9 mouse cellular contexts compared by ENCODE assay signal in genomic region chr11:85840803-85841145, GRCm38 (mm10). TPM values are rescaled to one million over a fixed set of nuclear protein-coding genes. Genes with fewer than 3 reads are reported as not detected.
A peak's percentile ranks its signal among the peaks of the same experiment; 100 is the strongest.
DNase-seq lines count a peak whose midpoint lies in the region; ATAC-seq lines count a peak whose summit lies in the region.
"Had no signal": no experiment of that assay in that cellular context is flagged by ENCODE, and none has a peak within 500 bp of the region (broad histone marks: within the 10 kb centered on the region; RNA-seq: fewer than 3 reads in every experiment).

No protein-coding gene starts in this region.

- H3K9ac ChIP-seq in kidney, embryonic 16.5 days (replicated peaks; ENCODE audit: low read length) = peak overlapping the region; percentile 94
- H3K9ac ChIP-seq in embryonic facial prominence, embryonic 12.5 days = peak overlapping the region; percentile 99
- H3K9ac ChIP-seq in hindbrain, embryonic 14.5 days = peak overlapping the region; percentile 12; the same call in 1 of the 2 replicates
- H3K9ac ChIP-seq in midbrain, embryonic 13.5 days (replicated peaks) = no peak overlapping the region

- H3K4me3 ChIP-seq in kidney, embryonic 16.5 days (ENCODE audit: low read length) = peak overlapping the region; percentile 74
- H3K4me3 ChIP-seq in embryonic facial prominence, embryonic 12.5 days = peak overlapping the region; percentile 54
- peak overlapping the region; percentile 18 for H3K4me3 ChIP-seq in hindbrain, embryonic 14.5 days (replicated peaks; ENCODE audit: low read length)
- H3K4me3 ChIP-seq in midbrain, embryonic 13.5 days (replicated peaks) = peak overlapping the region; percentile 7; the same call in 1 of the 2 replicates

- DNase-seq in kidney, adult 18-20 months = no peak
- no peak for DNase-seq in hindbrain, embryonic 14.5 days (ENCODE audit: low spot score)
- no peak for DNase-seq in T-cell, adult 2 months (ENCODE audit: low spot score)
- no peak for DNase-seq in cerebellum, adult 9-10 months

- H3K36me3 ChIP-seq in kidney, embryonic 16.5 days (ENCODE audit: insufficient read depth, low read length) = peaks cover 6% of the 10 kb centered on the region; the same call in 1 of the 2 replicates
- H3K36me3 ChIP-seq in embryonic facial prominence, embryonic 12.5 days = peaks cover 23% of the 10 kb centered on the region
- H3K36me3 ChIP-seq in hindbrain, embryonic 14.5 days (replicated peaks; ENCODE audit: control insufficient read depth, insufficient read depth) = no peaks in the 10 kb centered on the region
- no peaks in the 10 kb centered on the region for H3K36me3 ChIP-seq in midbrain, embryonic 13.5 days

- H3K4me1 ChIP-seq in kidney, embryonic 16.5 days (ENCODE audit: insufficient read depth, low read length) = peaks cover 53% of the 10 kb centered on the region
- peaks cover 34% of the 10 kb centered on the region for H3K4me1 ChIP-seq in embryonic facial prominence, embryonic 12.5 days
- peaks cover 19% of the 10 kb centered on the region for H3K4me1 ChIP-seq in hindbrain, embryonic 14.5 days (replicated peaks; ENCODE audit: control insufficient read depth, insufficient read depth, low read length)
- peaks cover 44% of the 10 kb centered on the region for H3K4me1 ChIP-seq in midbrain, embryonic 13.5 days (replicated peaks)

- H3K9me3 ChIP-seq in kidney, embryonic 16.5 days (ENCODE audit: low read length) = no peaks in the 10 kb centered on the region
- no peaks in the 10 kb centered on the region for H3K9me3 ChIP-seq in embryonic facial prominence, embryonic 12.5 days
- H3K9me3 ChIP-seq in hindbrain, embryonic 14.5 days (ENCODE audit: control insufficient read depth, low read length) = no peaks in the 10 kb centered on the region
- H3K9me3 ChIP-seq in midbrain, embryonic 13.5 days = no peaks in the 10 kb centered on the region

- H3K4me2 ChIP-seq in kidney, embryonic 16.5 days (replicated peaks; ENCODE audit: low read depth, low read length) = peak overlapping the region; percentile 79
- H3K4me2 ChIP-seq in embryonic facial prominence, embryonic 12.5 days (replicated peaks) = peak overlapping the region; percentile 72
- peak overlapping the region; percentile 49 for H3K4me2 ChIP-seq in hindbrain, embryonic 14.5 days (replicated peaks)
- H3K4me2 ChIP-seq in midbrain, embryonic 13.5 days (replicated peaks) = peak overlapping the region; percentile 32

- peak overlapping the region; percentile 94 for H3K27ac ChIP-seq in kidney, embryonic 16.5 days (ENCODE audit: low read length)
- peak overlapping the region; percentile 98 for H3K27ac ChIP-seq in embryonic facial prominence, embryonic 12.5 days
- no peak overlapping the region for H3K27ac ChIP-seq in hindbrain, embryonic 14.5 days
- H3K27ac ChIP-seq in midbrain, embryonic 13.5 days = no peak overlapping the region

- 12% methylated on average over 21 of the region's 21 CpGs for WGBS in kidney, embryonic 16.5 days
- 3% methylated on average over 21 of the region's 21 CpGs for WGBS in embryonic facial prominence, embryonic 12.5 days
- WGBS in hindbrain, embryonic 14.5 days = 3% methylated on average over 21 of the region's 21 CpGs
- WGBS in midbrain, embryonic 13.5 days = under 1% methylated on average over 21 of the region's 21 CpGs

- ATAC-seq in kidney, embryonic 16.5 days (ENCODE audit: low FRiP score, low TSS enrichment) = no peak
- ATAC-seq in embryonic facial prominence, embryonic 12.5 days (ENCODE audit: insufficient number of reproducible peaks, insufficient read depth, low FRiP score, low TSS enrichment) = no peak
- no peak for ATAC-seq in hindbrain, embryonic 14.5 days (ENCODE audit: low FRiP score)
- ATAC-seq in midbrain, embryonic 13.5 days = no peak
- no peak for ATAC-seq in cerebellum, adult (ENCODE audit: insufficient number of reproducible peaks, low FRiP score, low TSS enrichment)
- ATAC-seq: Patski had no signal

- peaks cover 54% of the 10 kb centered on the region for H3K27me3 ChIP-seq in kidney, embryonic 16.5 days (ENCODE audit: insufficient read depth, low read length)
- H3K27me3 ChIP-seq in embryonic facial prominence, embryonic 12.5 days = peaks cover 44% of the 10 kb centered on the region
- peaks cover 94% of the 10 kb centered on the region for H3K27me3 ChIP-seq in hindbrain, embryonic 14.5 days (ENCODE audit: control insufficient read depth, insufficient read depth, low read length)
- peaks cover 99% of the 10 kb centered on the region for H3K27me3 ChIP-seq in midbrain, embryonic 13.5 days
- H3K27me3 ChIP-seq: Patski had no signal

RNA-seq across cellular contexts. Expression of gene Tbx2, which starts 8.4 kb away (rescaled TPM):
- polyA plus RNA-seq in kidney, embryonic 16.5 days (2015; fragmentation: Nextera tagmentation; extraction: Ambion mirVana) = 10.3 TPM in 2 replicates
- 20.5 and 21.6 TPM in 2 replicates for polyA plus RNA-seq in embryonic facial prominence, embryonic 12.5 days (2016; fragmentation: Nextera tagmentation; extraction: Ambion mirVana)
- 2.3 and 2.8 TPM in 2 replicates for polyA plus RNA-seq in hindbrain, embryonic 14.5 days (2014; fragmentation: Nextera tagmentation; extraction: Ambion mirVana)
- 0.44 and 0.57 TPM in 2 replicates for polyA plus RNA-seq in midbrain, embryonic 13.5 days (2015; fragmentation: Nextera tagmentation; extraction: Ambion mirVana)

RNA-seq across cellular contexts. Expression of gene Gm11444, which starts 9.4 kb away (rescaled TPM):
- polyA plus RNA-seq in kidney, embryonic 16.5 days (2015; fragmentation: Nextera tagmentation; extraction: Ambion mirVana) = not detected in 2 replicates
- 0.43 TPM in 1 of 2 replicates, not detected in the other for polyA plus RNA-seq in embryonic facial prominence, embryonic 12.5 days (2016; fragmentation: Nextera tagmentation; extraction: Ambion mirVana)
- not detected in 2 replicates for polyA plus RNA-seq in hindbrain, embryonic 14.5 days (2014; fragmentation: Nextera tagmentation; extraction: Ambion mirVana)
- not detected in 2 replicates for polyA plus RNA-seq in midbrain, embryonic 13.5 days (2015; fragmentation: Nextera tagmentation; extraction: Ambion mirVana)
- polyA plus RNA-seq: Patski had no signal

RNA-seq across cellular contexts. Expression of gene Tbx4, which starts 45.4 kb away (rescaled TPM):
- 0.24 and 1.7 TPM in 2 replicates for polyA plus RNA-seq in kidney, embryonic 16.5 days (2015; fragmentation: Nextera tagmentation; extraction: Ambion mirVana)
- 2.2 and 2.4 TPM in 2 replicates for polyA plus RNA-seq in embryonic facial prominence, embryonic 12.5 days (2016; fragmentation: Nextera tagmentation; extraction: Ambion mirVana)
- polyA plus RNA-seq in hindbrain, embryonic 14.5 days (2014; fragmentation: Nextera tagmentation; extraction: Ambion mirVana) = 0.23 and 0.25 TPM in 2 replicates
- polyA plus RNA-seq in midbrain, embryonic 13.5 days (2015; fragmentation: Nextera tagmentation; extraction: Ambion mirVana) = 0.20 and 0.26 TPM in 2 replicates
- polyA plus RNA-seq: Patski had no signal

Comparison
In these comparisons a context has a peak if more than half of its experiments do, and no peak if none do; other contexts are left out.
1. H3K27ac ChIP-seq: peak in kidney, embryonic 16.5 days (single experiment) and embryonic facial prominence, embryonic 12.5 days (single experiment); none in hindbrain, embryonic 14.5 days (single experiment) and midbrain, embryonic 13.5 days (single experiment).
2. H3K4me3 ChIP-seq: peak in every context shown above with its lines; median percentile 74 in kidney, embryonic 16.5 days; 54 in embryonic facial prominence, embryonic 12.5 days; 18 in hindbrain, embryonic 14.5 days; 7 in midbrain, embryonic 13.5 days.
3. Peak in every context shown above with its lines, with median percentiles within 50 percentile points of each other: H3K4me2 ChIP-seq.